Mouse (Mus musculus) cerebellum, postnatal 25 days (tissue): ENCODE measurements around the gene Ivl.

Experiments used
- DNase-seq, 2 experiments: peaks; one replicate each; pipeline ENCODE4 v3.0.0; 2021; ENCODE audit warnings: mixed read lengths in 2 of 2

Ivl gene

DNA sequence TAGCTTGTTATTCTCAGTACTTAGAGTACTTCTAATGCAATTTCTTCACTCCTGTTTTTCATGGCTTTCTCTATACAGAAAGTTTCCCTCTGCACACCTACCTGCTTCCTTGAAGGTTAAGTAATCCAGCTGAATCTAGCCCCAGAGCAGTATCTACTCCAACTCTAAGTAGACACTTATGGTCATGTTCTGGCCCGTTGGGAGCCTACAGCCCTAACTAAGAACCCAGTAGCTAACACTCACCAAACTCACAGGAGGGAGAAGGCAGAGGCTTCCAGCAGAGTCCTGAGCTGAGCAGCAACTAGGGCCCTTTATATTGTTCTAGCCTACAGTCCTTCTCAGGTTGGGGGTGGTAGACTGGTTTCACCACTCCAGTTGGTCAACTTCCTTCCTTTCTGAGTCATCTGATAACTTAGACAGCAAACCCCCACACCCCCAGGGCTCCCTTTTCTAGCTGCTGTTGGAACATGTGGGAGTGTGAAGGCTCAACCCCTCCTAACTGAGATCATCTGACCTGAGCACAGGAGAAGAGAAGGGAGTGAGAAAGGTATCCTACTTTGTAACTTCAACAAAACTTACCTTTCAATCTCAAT lies at the start of gene Ivl:
TSS of gene Ivl (minus strand) at position 287 of the 593 bp plus-strand sequence.
- DNase-seq: no peak

DNA sequence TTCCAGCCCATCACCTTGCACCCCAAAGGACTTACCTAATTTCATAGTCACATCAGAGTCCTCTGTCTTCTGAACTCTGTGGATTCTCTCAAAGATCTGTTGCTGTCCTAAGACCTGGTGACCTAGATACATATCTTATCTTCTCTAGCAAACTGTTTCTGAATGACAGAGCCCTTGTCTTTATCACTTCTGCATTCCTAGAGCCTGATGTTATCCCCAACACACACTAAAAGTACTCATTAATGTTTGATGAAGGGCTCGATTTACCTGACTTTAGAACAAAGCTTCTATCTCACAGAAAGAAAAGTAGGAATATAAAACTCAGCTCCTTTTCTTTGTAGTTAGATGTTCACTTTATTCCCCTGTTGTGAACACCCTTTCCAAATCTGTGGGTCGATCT lies 48.0 kb upstream of the Ivl start, which contains the start of gene Lce6a:
TSS of gene Lce6a (minus strand) at position 101 of the 400 bp plus-strand sequence.
- DNase-seq: no peak

DNA sequence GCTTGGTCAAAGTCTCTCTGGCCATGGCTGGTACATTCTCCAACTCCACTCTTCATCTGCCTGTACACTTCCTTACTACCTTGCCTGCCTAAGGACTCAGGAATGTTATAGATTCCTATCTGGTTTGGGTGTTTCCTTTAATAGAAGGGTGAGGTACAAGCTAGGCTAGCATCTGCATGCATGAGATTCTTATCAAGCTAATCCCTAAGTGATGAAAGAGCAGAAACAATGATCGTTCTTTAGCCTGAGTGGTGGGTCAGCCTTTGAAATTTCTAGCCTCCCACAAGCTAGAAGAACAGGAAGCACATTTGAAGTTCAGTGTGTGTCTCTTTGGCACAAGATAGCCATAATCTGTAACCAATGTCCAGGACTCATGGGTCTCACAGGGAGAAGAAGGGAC lies 36.3 kb upstream of the Ivl start:
- no peak for DNase-seq

DNA sequence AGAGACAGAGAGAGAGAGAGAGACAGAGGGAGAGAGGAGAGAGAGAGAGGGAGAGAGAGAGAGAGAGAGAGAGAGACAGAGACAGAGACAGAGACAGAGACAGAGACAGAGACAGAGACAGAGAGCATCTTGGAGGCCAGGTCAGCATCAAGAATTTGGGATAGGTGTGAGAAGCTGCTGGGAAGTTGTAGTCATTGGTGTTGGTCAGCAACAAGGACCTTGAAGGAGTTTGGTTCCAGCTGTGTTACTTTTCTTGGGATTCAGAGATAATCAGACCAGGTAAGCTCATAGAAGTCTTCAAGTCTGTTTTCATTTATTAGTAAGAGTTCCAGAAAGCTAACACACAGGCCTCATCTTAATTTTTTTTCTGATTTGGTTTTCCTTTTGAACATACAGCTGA lies 33.9 kb upstream of the Ivl start, which contains the start of gene 2210017I01Rik:
TSS of gene 2210017I01Rik (minus strand) at position 101 of the 400 bp plus-strand sequence.
- DNase-seq: no peak

DNA sequence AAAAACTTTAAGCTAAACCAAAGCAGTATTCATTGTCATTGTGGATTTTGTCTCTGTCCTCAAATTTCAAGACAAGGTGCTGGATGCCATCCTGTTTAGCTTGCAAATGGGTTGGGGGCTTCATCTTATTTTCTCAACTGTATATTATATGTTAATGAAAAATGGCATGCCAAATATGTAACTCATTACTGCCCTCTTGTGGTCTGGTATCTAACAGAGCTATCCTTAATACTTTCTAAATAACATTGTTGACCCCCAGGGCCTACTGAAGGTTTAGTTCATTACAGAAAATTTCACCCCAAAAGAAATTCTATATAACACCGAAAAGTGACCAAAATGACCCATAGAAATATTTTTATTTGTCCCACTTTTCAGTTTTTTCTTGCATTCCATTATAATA lies 28.6 kb upstream of the Ivl start:
- DNase-seq: no peak

DNA sequence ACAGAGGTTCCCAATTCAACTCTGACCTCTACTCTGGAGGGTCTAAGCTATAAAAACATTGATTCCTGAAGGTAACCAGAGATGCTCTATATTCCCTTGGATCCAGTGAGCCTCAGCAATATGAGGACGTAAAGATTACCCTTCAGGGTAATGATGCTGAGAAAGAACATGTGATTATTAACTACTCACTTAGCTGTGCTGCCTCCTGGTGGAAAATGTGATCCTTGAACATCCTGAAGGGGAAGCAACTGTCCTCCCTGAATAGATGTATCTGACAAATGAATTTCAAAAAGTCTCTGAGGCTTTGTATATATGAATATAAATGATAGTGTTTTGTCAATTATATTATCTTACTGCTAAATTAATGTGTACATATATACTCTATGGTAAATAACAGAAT lies 26.9 kb upstream of the Ivl start:
- no peak for DNase-seq

DNA sequence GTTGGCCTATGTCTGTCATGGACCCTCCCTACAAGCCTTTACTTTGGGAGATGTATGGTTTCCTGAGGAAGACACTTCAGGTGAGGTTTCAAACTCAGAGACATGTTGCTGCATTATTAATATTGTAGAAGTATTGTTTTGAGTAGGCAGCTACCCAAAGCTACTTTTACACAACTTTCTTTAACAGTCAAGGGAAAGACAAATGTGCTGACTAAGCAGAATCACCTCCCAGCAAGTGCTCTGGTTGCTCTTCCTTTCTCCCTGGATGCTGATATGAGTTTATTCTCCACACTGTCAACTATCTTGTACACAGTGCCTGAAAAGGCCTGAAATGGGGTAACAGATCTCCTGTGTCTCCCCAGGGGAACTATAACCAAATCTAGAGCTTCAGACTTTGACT lies 26.4 kb upstream of the Ivl start:
- DNase-seq: no peak

DNA sequence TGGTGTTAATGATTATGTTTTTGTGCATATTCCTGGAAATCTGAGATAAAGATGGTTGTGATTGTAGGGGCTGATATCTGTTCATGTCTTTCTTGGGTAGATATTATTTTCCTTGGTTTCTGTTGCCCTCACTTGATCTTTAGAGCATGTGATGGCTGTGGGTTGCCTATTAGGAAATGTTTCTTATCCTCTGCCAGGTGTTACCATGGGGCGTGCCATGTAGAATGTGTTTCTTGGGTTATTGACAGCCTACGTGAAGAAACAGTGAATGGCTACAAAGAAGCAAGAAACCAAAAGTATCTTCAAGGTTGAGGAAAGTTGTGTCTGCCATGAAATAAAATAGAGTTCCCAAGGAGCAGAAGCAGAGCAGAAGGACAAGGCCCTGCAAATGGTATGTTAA lies 24.9 kb upstream of the Ivl start:
- no peak for DNase-seq

DNA sequence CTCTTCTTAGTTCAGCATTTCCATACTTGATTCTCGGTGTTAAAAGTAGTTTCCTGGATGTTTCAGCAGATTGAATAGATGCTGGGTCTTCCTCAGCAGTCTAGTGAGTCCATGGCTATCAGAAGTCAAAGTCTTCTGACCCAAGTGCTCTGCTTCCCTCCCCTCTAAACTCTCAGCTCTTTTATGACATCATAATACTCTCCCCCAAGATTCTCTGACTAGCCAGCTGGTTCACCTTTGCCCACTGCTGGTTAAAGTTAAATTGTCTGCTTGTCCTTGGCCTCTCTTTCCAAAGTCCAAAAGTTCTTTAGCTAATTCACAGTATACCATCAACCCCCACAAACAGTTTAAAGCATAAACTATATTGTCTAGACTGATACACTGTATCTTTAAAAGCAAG lies 15.3 kb upstream of the Ivl start, which contains the start of gene Smcp:
TSS of gene Smcp (minus strand) at position 140 of the 400 bp plus-strand sequence.
- DNase-seq: no peak

DNA sequence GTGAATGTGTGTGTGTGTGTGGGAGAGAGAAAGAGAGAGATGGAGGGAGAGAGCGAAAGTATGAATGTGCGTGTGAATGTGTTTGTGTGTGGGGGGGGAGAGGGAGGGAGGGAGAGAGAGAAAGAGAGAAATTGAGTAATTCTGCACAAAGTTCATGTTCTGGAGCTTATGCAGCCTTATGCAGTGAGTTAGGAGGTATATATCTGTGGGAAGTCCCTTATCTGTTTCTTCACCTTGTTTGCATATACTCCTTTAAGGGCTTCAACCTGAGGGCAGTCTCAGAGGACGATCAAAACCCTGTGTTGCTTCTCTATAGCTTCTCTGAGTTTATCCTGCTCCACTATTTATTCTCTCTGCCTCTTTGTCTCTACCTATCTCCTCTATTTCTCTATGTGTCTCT lies 13.7 kb upstream of the Ivl start:
- no peak for DNase-seq

DNA sequence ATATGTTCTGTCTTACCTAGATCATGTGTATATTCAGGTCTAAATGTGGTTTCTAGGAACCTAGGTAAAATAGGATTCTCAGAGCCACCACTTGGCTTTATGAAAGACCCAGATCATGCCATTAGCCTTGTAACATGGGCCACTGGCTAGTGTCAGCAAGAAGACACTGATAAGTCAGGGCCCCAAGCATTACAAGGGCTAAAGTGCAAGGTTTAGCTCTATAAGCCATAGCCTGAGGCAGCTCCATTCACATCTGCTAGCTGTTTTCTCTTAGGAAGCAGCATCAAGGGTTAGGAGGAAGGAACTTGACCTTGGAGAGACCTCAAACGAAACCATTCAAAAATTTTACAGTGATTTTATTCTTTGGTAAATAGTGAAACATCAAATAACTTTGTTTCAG lies 11.5 kb upstream of the Ivl start:
- no peak for DNase-seq

DNA sequence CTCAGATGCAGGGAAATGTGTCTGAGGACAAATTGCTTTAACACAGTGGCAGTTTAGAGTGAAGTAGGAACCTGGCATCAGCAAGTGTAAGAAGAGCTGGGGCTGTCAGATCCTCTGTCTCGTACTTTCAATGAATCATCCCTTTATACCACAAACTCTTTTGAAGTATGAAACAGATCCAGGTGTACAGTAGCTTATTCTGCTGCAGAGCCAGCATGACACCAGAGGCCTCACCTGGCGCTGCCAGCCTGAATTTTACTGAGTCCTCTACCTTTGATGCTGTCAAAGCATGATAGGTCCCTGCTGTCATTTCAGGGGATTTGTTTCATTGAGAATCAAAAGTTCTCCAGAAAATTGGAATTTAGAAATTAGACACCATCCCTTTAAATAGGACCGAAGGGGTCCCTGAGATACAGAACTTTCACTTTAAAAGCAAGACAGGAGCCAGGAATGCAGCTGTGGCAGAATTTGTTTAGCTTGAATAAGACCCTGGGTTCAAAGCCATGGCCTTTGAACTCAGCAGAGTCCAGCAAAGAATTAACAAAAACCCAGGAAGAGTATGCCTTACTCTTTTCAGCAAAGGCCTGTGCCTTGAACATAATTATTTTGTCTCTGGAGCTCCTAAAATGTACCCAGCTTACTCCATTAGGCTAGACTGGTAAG lies 9.8 kb upstream of the Ivl start:
- DNase-seq: no peak

DNA sequence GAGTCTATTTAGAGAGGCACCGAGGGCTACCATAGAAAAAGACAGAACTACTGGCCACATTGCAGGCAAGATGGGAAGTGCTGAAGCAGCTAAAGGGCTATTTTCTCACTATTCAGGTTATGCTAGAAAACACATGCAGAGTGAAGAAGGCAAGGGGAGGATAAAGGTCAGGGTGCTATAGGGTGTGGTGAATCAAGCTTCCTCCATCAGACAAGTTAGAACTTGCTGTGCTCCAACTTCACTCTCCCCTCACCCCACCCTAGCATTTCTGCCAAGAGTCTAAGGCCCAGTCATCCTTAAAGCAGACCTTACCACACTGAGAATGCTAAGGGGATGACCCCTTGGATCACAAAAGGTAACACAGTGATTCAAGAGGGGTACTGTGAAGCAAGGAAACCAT lies 6.0 kb upstream of the Ivl start:
- no peak for DNase-seq

DNA sequence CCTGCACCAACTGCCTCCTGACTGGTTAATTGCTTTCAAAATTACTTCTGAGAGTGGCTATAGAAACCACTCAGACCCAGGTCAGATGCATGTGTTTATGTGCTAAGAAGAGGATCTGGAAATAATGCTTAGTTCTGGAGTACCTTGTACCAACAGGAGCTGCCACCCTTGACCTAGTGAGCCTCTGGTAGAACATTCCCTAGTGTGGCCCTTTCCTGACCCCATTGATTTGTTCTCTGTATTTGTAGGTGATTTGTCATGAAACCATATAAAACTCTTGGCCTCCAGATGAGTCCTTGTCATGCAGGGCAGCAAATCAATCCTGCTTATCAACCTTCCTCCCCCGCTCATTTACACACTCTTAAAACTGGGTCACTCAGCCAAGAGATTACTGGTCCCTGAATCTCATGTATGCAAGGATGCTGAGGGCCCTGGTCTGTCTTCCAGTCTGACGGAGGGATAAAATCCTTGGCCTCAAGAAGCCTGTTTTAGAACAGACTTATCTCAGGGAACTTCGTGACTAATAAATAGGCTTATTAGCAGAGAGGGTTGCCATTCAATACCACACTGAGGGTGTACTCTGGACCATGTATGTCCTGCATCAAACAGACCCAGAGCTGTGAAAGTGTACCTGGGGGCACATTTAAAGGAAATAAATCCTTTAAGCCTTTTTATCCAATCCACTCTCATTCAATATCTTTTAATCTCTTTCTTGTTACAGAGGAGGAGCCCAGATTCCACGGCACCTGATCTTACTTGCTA lies 5.3 kb upstream of the Ivl start:
- no peak for DNase-seq

DNA sequence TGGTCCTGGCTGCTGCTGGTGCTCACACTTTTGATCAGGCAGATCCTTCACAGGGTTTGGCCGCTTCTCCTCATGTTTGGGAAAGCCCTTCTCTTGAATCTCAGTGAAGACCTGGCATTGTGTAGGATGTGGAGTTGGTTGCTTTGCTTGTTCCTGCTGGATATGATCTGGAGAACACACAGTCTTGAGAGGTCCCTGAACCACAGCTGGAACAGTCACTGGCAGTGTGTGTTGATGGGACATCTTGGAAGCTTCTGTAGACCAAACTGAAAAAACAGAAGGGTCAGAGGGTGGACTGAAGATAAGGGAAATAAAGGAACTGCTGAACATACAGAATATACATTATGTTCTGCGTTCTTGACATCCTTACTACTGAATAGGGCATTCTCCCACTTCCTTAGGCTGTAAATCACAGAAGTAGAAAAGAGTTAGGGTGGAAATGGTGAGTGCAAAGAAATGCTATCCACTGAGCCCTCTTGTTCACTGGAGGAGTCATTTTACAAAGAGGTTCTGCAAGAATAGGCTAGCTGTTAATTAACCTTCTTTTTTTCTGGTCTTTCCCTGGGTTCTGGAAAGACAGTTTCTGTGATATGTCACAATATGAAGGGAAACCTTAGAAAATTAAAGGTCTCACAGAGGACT lies 900 bp downstream of the Ivl start:
- DNase-seq: no peak

DNA sequence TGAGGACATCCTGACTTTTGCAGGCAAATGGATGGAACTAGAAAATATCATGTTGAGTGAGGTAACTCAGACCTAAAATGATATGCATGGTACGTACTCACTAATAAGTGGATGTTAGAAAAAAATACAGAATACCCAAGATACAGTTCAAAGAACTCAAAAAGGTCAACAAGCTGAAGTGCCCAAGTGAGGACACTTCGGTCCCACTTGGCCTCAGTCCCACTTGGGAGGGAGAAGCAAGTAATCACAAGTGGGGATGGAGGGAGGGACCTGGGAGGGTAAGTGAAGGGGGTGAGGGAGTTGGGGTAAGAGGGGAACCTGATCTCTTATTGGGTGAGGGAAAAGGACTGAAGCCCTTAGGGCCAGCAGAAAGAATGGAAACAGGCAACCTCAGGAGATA lies 4.8 kb downstream of the Ivl start:
- DNase-seq: no peak

DNA sequence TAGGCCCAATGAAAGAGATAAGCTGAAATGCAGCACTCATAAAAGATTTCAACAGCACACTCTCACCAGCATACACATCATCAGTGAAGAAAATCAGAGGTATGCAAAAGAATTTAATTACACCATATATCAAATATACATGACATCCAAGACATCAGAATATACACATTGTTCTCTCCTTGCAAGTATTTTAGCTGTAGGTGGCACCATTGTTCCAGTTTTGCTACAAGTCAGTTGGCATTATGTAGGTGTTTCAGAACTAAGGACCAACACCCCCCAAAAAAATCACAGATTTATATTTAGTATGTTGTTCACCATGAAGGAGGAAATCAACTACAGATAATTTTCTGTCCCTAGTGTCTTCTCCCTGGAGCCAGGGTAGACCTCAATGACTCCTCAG lies 8.1 kb downstream of the Ivl start:
- no peak for DNase-seq

DNA sequence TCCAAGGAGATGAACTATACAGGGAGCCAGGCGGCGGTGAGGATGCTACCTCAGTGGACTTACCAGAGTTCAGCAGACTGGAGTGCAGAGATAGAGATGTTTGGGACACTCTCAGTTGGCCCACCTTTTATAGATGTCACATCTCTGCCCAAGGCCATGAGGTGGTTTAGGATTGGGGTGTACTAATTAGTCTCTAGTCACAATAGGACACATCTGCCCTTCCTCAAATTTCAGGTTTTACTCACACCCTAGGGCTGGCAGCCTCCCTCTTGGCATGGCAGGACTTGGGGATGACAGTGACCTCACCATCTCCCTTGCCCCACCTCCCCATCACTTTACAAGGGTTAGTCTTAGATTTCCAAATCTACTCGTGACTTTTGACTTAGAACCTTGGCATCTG lies 39.1 kb downstream of the Ivl start, which contains the start of gene 2310046K23Rik:
TSS of gene 2310046K23Rik (minus strand) at position 101 of the 400 bp plus-strand sequence.
- no peak for DNase-seq
